Mouse (Mus musculus): ENCODE measurements around the gene Zzef1. TPM values are rescaled to one million over a fixed set of nuclear protein-coding genes. Genes with fewer than 3 reads are reported as not detected.
A peak's percentile ranks its signal among the peaks of the same experiment; 100 is the strongest.

The Zzef1 gene
- polyA plus RNA-seq (2015; fragmentation: Nextera tagmentation; extraction: Ambion mirVana), result 13.6 and 17.0 TPM in 2 replicates

GRCm38 (mm10) chr11:72795455-72796295 is at the start of gene Zzef1, which contains the start of gene Cyb5d2:
TSS of gene Zzef1 (plus strand) at chr11:72796226.
TSS of gene Cyb5d2 (minus strand) at chr11:72796142.
- ATAC-seq, result peak; percentile 96
- Histone ChIP-seq H3K9ac (replicated peaks; ENCODE audit: low read depth, low read length) (peak within 1 kb of the TSS; percentile 88), H3K9me3 (ENCODE audit: control insufficient read depth, low read length) (no peaks in the 10 kb centered on the region), H3K4me1 (replicated peaks; ENCODE audit: control insufficient read depth, insufficient read depth, low read length) (peaks cover 15% of the 10 kb centered on the region), H3K27me3 (replicated peaks; ENCODE audit: control insufficient read depth, insufficient read depth, low read length) (no peaks in the 10 kb centered on the region), H3K27ac (ENCODE audit: low read length) (peak within 1 kb of the TSS; percentile 86), H3K36me3 (ENCODE audit: control insufficient read depth, insufficient read depth) (no peaks in the 10 kb centered on the region), H3K4me2 (ENCODE audit: low read length) (peak within 1 kb of the TSS; percentile 98), H3K4me3 (replicated peaks; ENCODE audit: low read length) (peak within 1 kb of the TSS; percentile 75)
- under 1% methylated on average over 69 of the region's 69 CpGs for WGBS

- Histone ChIP-seq H3K4me1 (replicated peaks; ENCODE audit: control insufficient read depth, insufficient read depth, low read length) (no peaks in the 10 kb centered on the region), H3K4me2 (ENCODE audit: low read length) (no peak overlapping the region), H3K27ac (ENCODE audit: low read length) (no peak overlapping the region), H3K9ac (replicated peaks; ENCODE audit: low read depth, low read length) (no peak overlapping the region), H3K27me3 (replicated peaks; ENCODE audit: control insufficient read depth, insufficient read depth, low read length) (no peaks in the 10 kb centered on the region), H3K9me3 (ENCODE audit: control insufficient read depth, low read length) (no peaks in the 10 kb centered on the region), H3K36me3 (ENCODE audit: control insufficient read depth, insufficient read depth) (peaks cover 49% of the 10 kb centered on the region), H3K4me3 (replicated peaks; ENCODE audit: low read length) (no peak overlapping the region)
- ATAC-seq, result no peak
- 32% methylated on average over 2 of the region's 2 CpGs for WGBS
These were observed 44.1 kb upstream of the Zzef1 start for GRCm38 (mm10) chr11:72751956-72752355.

DNA sequence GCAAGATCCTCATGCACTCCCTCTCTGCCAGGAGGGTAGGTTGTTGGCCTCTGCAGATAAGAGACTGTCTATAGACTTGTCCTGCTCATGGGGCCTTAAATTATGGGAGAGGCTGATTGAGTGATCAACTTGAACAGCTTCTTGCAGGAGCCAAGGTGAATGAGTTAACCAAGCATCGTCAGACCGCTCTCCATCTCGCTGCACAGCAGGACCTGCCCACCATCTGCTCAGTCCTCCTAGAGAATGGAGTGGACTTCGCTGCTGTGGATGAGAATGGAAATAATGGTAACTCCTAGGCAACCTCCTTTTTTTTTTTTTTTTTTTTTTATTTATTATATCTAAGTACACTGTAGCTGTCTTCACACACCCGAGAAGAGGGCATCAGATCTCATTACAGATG is 37.7 kb upstream of the Zzef1 start:
- no peaks in the 10 kb centered on the region for H3K9me3 ChIP-seq (ENCODE audit: control insufficient read depth, low read length)
- H3K27me3 ChIP-seq (replicated peaks; ENCODE audit: control insufficient read depth, insufficient read depth, low read length), result no peaks in the 10 kb centered on the region
- no peak overlapping the region for H3K9ac ChIP-seq (replicated peaks; ENCODE audit: low read depth, low read length)
- H3K4me3 ChIP-seq (replicated peaks; ENCODE audit: low read length), result no peak overlapping the region
- peaks cover 58% of the 10 kb centered on the region for H3K36me3 ChIP-seq (ENCODE audit: control insufficient read depth, insufficient read depth)
- WGBS, result 94% methylated on average over 5 of the region's 5 CpGs
- no peak overlapping the region for H3K27ac ChIP-seq (ENCODE audit: low read length)
- H3K4me1 ChIP-seq (replicated peaks; ENCODE audit: control insufficient read depth, insufficient read depth, low read length), result no peaks in the 10 kb centered on the region
- no peak overlapping the region for H3K4me2 ChIP-seq (ENCODE audit: low read length)
- no peak for ATAC-seq

DNA sequence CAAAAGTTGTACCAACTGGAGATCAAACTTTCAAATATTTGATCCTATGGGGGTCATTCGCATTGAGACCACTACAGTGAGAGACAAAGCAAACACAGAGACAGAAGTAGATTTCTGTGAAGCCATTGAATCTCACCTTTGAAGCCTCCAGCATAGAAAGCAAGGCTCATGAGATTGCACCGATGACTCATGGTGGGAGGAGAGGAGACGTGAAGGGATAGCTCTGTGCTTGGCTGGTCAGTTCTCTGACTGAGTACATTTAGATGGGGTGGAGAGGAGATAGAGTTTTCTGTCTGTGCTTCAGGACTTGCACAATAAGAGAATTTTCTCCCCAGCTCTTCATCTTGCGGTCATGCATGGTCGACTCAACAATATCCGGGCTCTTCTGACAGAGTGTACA is 36.4 kb upstream of the Zzef1 start:
- H3K27ac ChIP-seq (ENCODE audit: low read length), result no peak overlapping the region
- WGBS, result 98% methylated on average over 6 of the region's 6 CpGs
- H3K4me1 ChIP-seq (replicated peaks; ENCODE audit: control insufficient read depth, insufficient read depth, low read length), result no peaks in the 10 kb centered on the region
- peaks cover 56% of the 10 kb centered on the region for H3K36me3 ChIP-seq (ENCODE audit: control insufficient read depth, insufficient read depth)
- H3K4me2 ChIP-seq (ENCODE audit: low read length), result no peak overlapping the region
- no peaks in the 10 kb centered on the region for H3K9me3 ChIP-seq (ENCODE audit: control insufficient read depth, low read length)
- no peak for ATAC-seq
- H3K4me3 ChIP-seq (replicated peaks; ENCODE audit: low read length), result no peak overlapping the region
- no peak overlapping the region for H3K9ac ChIP-seq (replicated peaks; ENCODE audit: low read depth, low read length)
- H3K27me3 ChIP-seq (replicated peaks; ENCODE audit: control insufficient read depth, insufficient read depth, low read length), result no peaks in the 10 kb centered on the region

GRCm38 (mm10) chr11:72760781-72761180 is 35.2 kb upstream of the Zzef1 start:
- Histone ChIP-seq H3K27ac (ENCODE audit: low read length) (no peak overlapping the region), H3K4me3 (replicated peaks; ENCODE audit: low read length) (no peak overlapping the region), H3K27me3 (replicated peaks; ENCODE audit: control insufficient read depth, insufficient read depth, low read length) (no peaks in the 10 kb centered on the region), H3K36me3 (ENCODE audit: control insufficient read depth, insufficient read depth) (peaks cover 56% of the 10 kb centered on the region), H3K9me3 (ENCODE audit: control insufficient read depth, low read length) (no peaks in the 10 kb centered on the region), H3K4me2 (ENCODE audit: low read length) (no peak overlapping the region), H3K4me1 (replicated peaks; ENCODE audit: control insufficient read depth, insufficient read depth, low read length) (no peaks in the 10 kb centered on the region), H3K9ac (replicated peaks; ENCODE audit: low read depth, low read length) (no peak overlapping the region)
- no peak for ATAC-seq
- 86% methylated on average over 1 of the region's 1 CpGs for WGBS

GRCm38 (mm10) chr11:72764270-72764669 is 31.8 kb upstream of the Zzef1 start:
- no peak overlapping the region for H3K9ac ChIP-seq (replicated peaks; ENCODE audit: low read depth, low read length)
- no peaks in the 10 kb centered on the region for H3K4me1 ChIP-seq (replicated peaks; ENCODE audit: control insufficient read depth, insufficient read depth, low read length)
- H3K4me2 ChIP-seq (ENCODE audit: low read length), result no peak overlapping the region
- 83% methylated on average over 4 of the region's 4 CpGs for WGBS
- no peak for ATAC-seq
- no peak overlapping the region for H3K27ac ChIP-seq (ENCODE audit: low read length)
- no peak overlapping the region for H3K4me3 ChIP-seq (replicated peaks; ENCODE audit: low read length)
- H3K9me3 ChIP-seq (ENCODE audit: control insufficient read depth, low read length), result no peaks in the 10 kb centered on the region
- peaks cover 41% of the 10 kb centered on the region for H3K36me3 ChIP-seq (ENCODE audit: control insufficient read depth, insufficient read depth)
- H3K27me3 ChIP-seq (replicated peaks; ENCODE audit: control insufficient read depth, insufficient read depth, low read length), result no peaks in the 10 kb centered on the region

- WGBS, result 95% methylated on average over 8 of the region's 8 CpGs
- no peaks in the 10 kb centered on the region for H3K4me1 ChIP-seq (replicated peaks; ENCODE audit: control insufficient read depth, insufficient read depth, low read length)
- H3K9me3 ChIP-seq (ENCODE audit: control insufficient read depth, low read length), result no peaks in the 10 kb centered on the region
- no peak overlapping the region for H3K4me2 ChIP-seq (ENCODE audit: low read length)
- H3K27me3 ChIP-seq (replicated peaks; ENCODE audit: control insufficient read depth, insufficient read depth, low read length), result no peaks in the 10 kb centered on the region
- H3K36me3 ChIP-seq (ENCODE audit: control insufficient read depth, insufficient read depth), result peaks cover 22% of the 10 kb centered on the region
- no peak overlapping the region for H3K9ac ChIP-seq (replicated peaks; ENCODE audit: low read depth, low read length)
- no peak overlapping the region for H3K4me3 ChIP-seq (replicated peaks; ENCODE audit: low read length)
- no peak for ATAC-seq
- no peak overlapping the region for H3K27ac ChIP-seq (ENCODE audit: low read length)
These were observed 28.3 kb upstream of the Zzef1 start for GRCm38 (mm10) chr11:72767716-72768115.

GRCm38 (mm10) chr11:72769061-72769460 is 27.0 kb upstream of the Zzef1 start:
- no peaks in the 10 kb centered on the region for H3K9me3 ChIP-seq (ENCODE audit: control insufficient read depth, low read length)
- H3K9ac ChIP-seq (replicated peaks; ENCODE audit: low read depth, low read length), result no peak overlapping the region
- no peak overlapping the region for H3K27ac ChIP-seq (ENCODE audit: low read length)
- no peak overlapping the region for H3K4me3 ChIP-seq (replicated peaks; ENCODE audit: low read length)
- H3K4me2 ChIP-seq (ENCODE audit: low read length), result no peak overlapping the region
- H3K36me3 ChIP-seq (ENCODE audit: control insufficient read depth, insufficient read depth), result peaks cover 12% of the 10 kb centered on the region
- 94% methylated on average over 3 of the region's 3 CpGs for WGBS
- no peaks in the 10 kb centered on the region for H3K27me3 ChIP-seq (replicated peaks; ENCODE audit: control insufficient read depth, insufficient read depth, low read length)
- no peak for ATAC-seq
- no peaks in the 10 kb centered on the region for H3K4me1 ChIP-seq (replicated peaks; ENCODE audit: control insufficient read depth, insufficient read depth, low read length)

- Histone ChIP-seq H3K4me3 (replicated peaks; ENCODE audit: low read length) (no peak overlapping the region), H3K4me1 (replicated peaks; ENCODE audit: control insufficient read depth, insufficient read depth, low read length) (no peaks in the 10 kb centered on the region), H3K9me3 (ENCODE audit: control insufficient read depth, low read length) (no peaks in the 10 kb centered on the region), H3K36me3 (ENCODE audit: control insufficient read depth, insufficient read depth) (peaks cover 9% of the 10 kb centered on the region), H3K9ac (replicated peaks; ENCODE audit: low read depth, low read length) (no peak overlapping the region), H3K27ac (ENCODE audit: low read length) (no peak overlapping the region), H3K4me2 (ENCODE audit: low read length) (no peak overlapping the region), H3K27me3 (replicated peaks; ENCODE audit: control insufficient read depth, insufficient read depth, low read length) (no peaks in the 10 kb centered on the region)
- 91% methylated on average over 3 of the region's 3 CpGs for WGBS
- no peak for ATAC-seq
These were observed 25.7 kb upstream of the Zzef1 start for GRCm38 (mm10) chr11:72770324-72770723.
